Mouse (Mus musculus): ENCODE measurements around the gene Olfr1052. TPM values are rescaled to one million over a fixed set of nuclear protein-coding genes. Genes with fewer than 3 reads are reported as not detected.
"Not testable (repeated sequence)": the region's sequence is repeated elsewhere in the genome, so short reads cannot be mapped to it uniquely, and the experiment has no call there.

Olfr1052 gene
- not detected for total RNA-seq (2021)
- long read RNA-seq, experiment 1 = 0 reads
- long read RNA-seq, experiment 2 = 0 reads

DNA sequence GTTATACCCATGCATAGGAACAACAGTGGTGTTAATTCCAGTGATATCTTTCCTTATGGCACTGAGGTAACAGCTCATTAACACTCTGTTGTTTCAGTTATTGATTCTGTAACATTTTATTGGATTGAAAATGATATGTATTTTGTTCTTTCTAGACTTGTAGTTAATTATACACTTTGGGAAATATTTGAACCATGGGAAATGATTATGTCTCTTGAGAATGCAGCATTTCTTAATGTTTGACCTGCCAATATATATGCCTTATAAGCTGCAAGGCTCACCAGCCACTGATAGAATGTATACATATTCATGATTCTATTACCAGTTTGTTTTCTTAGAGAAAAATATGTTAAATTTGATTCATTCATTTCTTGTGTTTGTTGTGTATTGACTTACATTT lies at the start of gene Olfr1052:
Gene Olfr1052 (plus strand): TSS at position 301 of the 400 bp plus-strand sequence.
- intact Hi-C loops (cut with DNase I) = no loop called here
- no peak for DNase-seq (ENCODE audit: low spot score in 2 of 2)

DNA sequence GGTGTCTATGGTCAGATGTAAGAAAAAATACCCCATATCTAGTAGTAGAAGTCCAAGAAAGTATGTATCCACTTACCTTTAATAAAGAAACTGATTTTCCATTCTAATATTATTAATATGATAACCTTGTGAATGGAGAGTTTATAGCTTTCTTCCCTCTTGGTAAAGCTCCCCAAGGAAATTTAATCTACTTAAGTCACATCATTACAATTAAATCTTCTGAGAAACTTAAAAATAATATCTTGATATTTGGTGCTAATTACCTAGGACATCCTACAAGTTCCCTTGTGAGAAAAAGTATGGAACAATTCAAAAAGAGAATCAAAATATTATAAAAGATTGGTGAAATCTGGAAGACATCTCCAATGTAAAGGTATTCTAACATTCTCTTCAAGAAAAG lies 34.0 kb upstream of the Olfr1052 start, which contains the start of gene Olfr1049:
Gene Olfr1049 (minus strand): TSS at position 101 of the 400 bp plus-strand sequence.
- intact Hi-C loops (cut with DNase I); DNase-seq (ENCODE audit: low spot score in 2 of 2): not testable (repeated sequence)

GRCm38 (mm10) chr2:86278988-86279387 lies 13.3 kb upstream of the Olfr1052 start, which contains the start of gene Olfr1051:
Gene Olfr1051, minus strand, starts transcription at chr2:86279088.
- DNase-seq (ENCODE audit: low spot score in 2 of 2); intact Hi-C loops (cut with DNase I): not testable (repeated sequence)

- DNase-seq (ENCODE audit: low spot score in 2 of 2) = no peak
- intact Hi-C loops (cut with DNase I) = no loop called here
Observed at GRCm38 (mm10) chr2:86315184-86315583, 22.9 kb downstream of the Olfr1052 start, which contains the start of gene Olfr1053. Gene Olfr1053, minus strand, starts transcription at chr2:86315284.

DNA sequence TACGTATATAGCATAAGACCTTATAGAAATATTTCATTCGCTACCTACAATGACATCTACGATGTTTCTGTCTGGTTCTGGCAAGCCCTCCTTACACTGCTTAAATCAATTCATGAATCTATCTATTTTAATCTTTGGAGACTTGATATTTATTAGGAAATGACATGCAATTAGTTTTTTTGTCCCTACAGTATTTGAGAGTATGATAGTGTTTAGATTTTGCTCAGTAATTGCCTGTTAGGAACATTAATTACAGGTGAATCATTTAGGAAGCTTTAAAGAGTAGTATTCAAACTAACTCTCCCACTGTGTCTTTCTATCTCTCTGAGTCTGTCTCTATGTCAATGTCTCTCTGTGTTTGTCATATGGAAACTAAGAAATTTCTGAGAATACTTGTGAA lies 43.1 kb downstream of the Olfr1052 start, which contains the start of gene Olfr1054:
Gene Olfr1054 (minus strand): TSS at position 101 of the 400 bp plus-strand sequence.
- intact Hi-C loops (cut with DNase I) = no loop called here
- DNase-seq (ENCODE audit: low spot score in 2 of 2) = no peak

Other genes with a start within 250 kb of the Olfr1052 start
- gene Olfr1034, start 246.6 kb upstream of the Olfr1052 start, total RNA-seq (2021) = not detected
- gene Olfr1036, start 218.5 kb upstream of the Olfr1052 start, total RNA-seq (2021) = not detected
- not detected for gene Olfr1037, start 205.1 kb upstream of the Olfr1052 start, total RNA-seq (2021)
- not detected for gene Olfr1039, start 156.5 kb upstream of the Olfr1052 start, total RNA-seq (2021)
- gene Olfr1040, start 145.7 kb upstream of the Olfr1052 start, total RNA-seq (2021) = not detected
- not detected for gene Olfr1042, start 130.6 kb upstream of the Olfr1052 start, total RNA-seq (2021)
- not detected for gene Olfr1043, start 124.9 kb upstream of the Olfr1052 start, total RNA-seq (2021)
- gene Olfr1044, start 114.6 kb upstream of the Olfr1052 start, total RNA-seq (2021) = not detected
- gene Olfr52, start 106.8 kb upstream of the Olfr1052 start, total RNA-seq (2021) = not detected
- gene Olfr1045, start 89.4 kb upstream of the Olfr1052 start, total RNA-seq (2021) = not detected
- not detected for gene Olfr1046, start 73.1 kb upstream of the Olfr1052 start, total RNA-seq (2021)
- gene Olfr1047, start 61.1 kb upstream of the Olfr1052 start, total RNA-seq (2021) = not detected
- not detected for gene Olfr1048, start 52.2 kb upstream of the Olfr1052 start, total RNA-seq (2021)
- not detected for gene Olfr1049, start 34.1 kb upstream of the Olfr1052 start, total RNA-seq (2021)
- not detected for gene Olfr1051, start 13.4 kb upstream of the Olfr1052 start, total RNA-seq (2021)
- gene Olfr1053, start 22.8 kb downstream of the Olfr1052 start, total RNA-seq (2021) = not detected
- gene Olfr1054, start 43.0 kb downstream of the Olfr1052 start, total RNA-seq (2021) = not detected
- not detected for gene Olfr1055, start 57.8 kb downstream of the Olfr1052 start, total RNA-seq (2021)
- gene Olfr1056, start 70.0 kb downstream of the Olfr1052 start, total RNA-seq (2021) = not detected
- gene Olfr1057, start 85.9 kb downstream of the Olfr1052 start, total RNA-seq (2021) = not detected
- gene Olfr1058, start 96.1 kb downstream of the Olfr1052 start, total RNA-seq (2021) = not detected
- not detected for gene Olfr1061, start 121.6 kb downstream of the Olfr1052 start, total RNA-seq (2021)
- gene Olfr1062, start 134.3 kb downstream of the Olfr1052 start, total RNA-seq (2021) = not detected
- not detected for gene Olfr1065, start 158.1 kb downstream of the Olfr1052 start, total RNA-seq (2021)
- not detected for gene Olfr1066, start 163.8 kb downstream of the Olfr1052 start, total RNA-seq (2021)
- gene Olfr228, start 194.9 kb downstream of the Olfr1052 start, total RNA-seq (2021) = not detected
- not detected for gene Olfr1076, start 216.0 kb downstream of the Olfr1052 start, total RNA-seq (2021)

Measured in left cerebral cortex, postnatal 14 days (tissue).